Mouse (Mus musculus): ENCODE results near the gene Gm20878. TPM values are rescaled to one million over a fixed set of nuclear protein-coding genes. Genes with fewer than 3 reads are reported as not detected.
"Not testable (repeated sequence)": the region's sequence is repeated elsewhere in the genome, so short reads cannot be mapped to it uniquely, and the experiment has no call there.

Gene Gm20878
- total RNA-seq (2017), result 0.93 TPM in 1 of 2 replicates, not detected in the other

GRCm38 (mm10) chr4:41941272-41941671, at the start of gene Gm20878:
Gene Gm20878, plus strand, starts transcription at chr4:41941572.
- ATAC-seq (ENCODE audit: extremely low read depth, insufficient number of reproducible peaks, low FRiP score, poor library complexity, severe bottlenecking), result not testable (repeated sequence)

- ATAC-seq (ENCODE audit: extremely low read depth, insufficient number of reproducible peaks, low FRiP score, poor library complexity, severe bottlenecking), result not testable (repeated sequence)
Measured at GRCm38 (mm10) chr4:41903310-41903709, 38.1 kb upstream of the Gm20878 start, which contains the start of gene Gm21541. Gene Gm21541, plus strand, starts transcription at chr4:41903610.

- not testable (repeated sequence) for ATAC-seq (ENCODE audit: extremely low read depth, insufficient number of reproducible peaks, low FRiP score, poor library complexity, severe bottlenecking)
Measured at GRCm38 (mm10) chr4:41965758-41966157, 24.4 kb downstream of the Gm20878 start, which contains the start of gene Fam205a4. Gene Fam205a4, plus strand, starts transcription at chr4:41966058.

Other genes starting within 250 kb of the Gm20878 start
- gene Cntfr, start 244.5 kb upstream of the Gm20878 start, total RNA-seq (2017), result not detected in 2 replicates
- 27.1 and 33.6 TPM in 2 replicates for gene Il11ra1, start 241.6 kb upstream of the Gm20878 start, total RNA-seq (2017)
- gene Rpp25l, start 228.0 kb upstream of the Gm20878 start, total RNA-seq (2017), result 14.4 and 15.5 TPM in 2 replicates
- gene Dctn3, start 218.4 kb upstream of the Gm20878 start, total RNA-seq (2017), result 52.5 and 75.5 TPM in 2 replicates
- not detected in 2 replicates for gene Arid3c, start 210.4 kb upstream of the Gm20878 start, total RNA-seq (2017)
- 34.1 and 37.4 TPM in 2 replicates for gene Galt, start 186.3 kb upstream of the Gm20878 start, total RNA-seq (2017)
- gene Sigmar1, start 185.4 kb upstream of the Gm20878 start, total RNA-seq (2017), result 17.9 and 20.7 TPM in 2 replicates
- 2.9 and 5.6 TPM in 2 replicates for gene Ccl27a, start 167.3 kb upstream of the Gm20878 start, total RNA-seq (2017)
- gene Gm21541, start 38.0 kb upstream of the Gm20878 start, total RNA-seq (2017), result not detected in 2 replicates
- gene Fam205a4, start 24.5 kb downstream of the Gm20878 start, total RNA-seq (2017), result not detected in 2 replicates
- not detected in 2 replicates for gene Gm21093, start 93.2 kb downstream of the Gm20878 start, total RNA-seq (2017)
- gene Gm3893, start 149.6 kb downstream of the Gm20878 start, total RNA-seq (2017), result not detected in 2 replicates
- gene Gm13304, start 173.2 kb downstream of the Gm20878 start, total RNA-seq (2017), result not detected in 2 replicates
- not detected in 2 replicates for gene Gm13306, start 211.9 kb downstream of the Gm20878 start, total RNA-seq (2017)
- gene Gm13305, start 227.0 kb downstream of the Gm20878 start, total RNA-seq (2017), result not detected in 2 replicates

Measured in neutrophil, adult 5-6 weeks (primary cell).